Mouse (Mus musculus): ENCODE measurements around the gene Negr1. TPM values are rescaled to one million over a fixed set of nuclear protein-coding genes. Genes with fewer than 3 reads are reported as not detected.

The Negr1 gene
- total RNA-seq, 1 experiment from 2014 or later: 6.0 TPM

GRCm38 (mm10) chr3:157224920-157225319 lies 663.3 kb downstream of the Negr1 start:
- no peak for DNase-seq

- peak; percentile 14 for DNase-seq
These were observed 671.1 kb downstream of the Negr1 start for GRCm38 (mm10) chr3:157232723-157233122.

- no peak for DNase-seq
These were observed 678.6 kb downstream of the Negr1 start for GRCm38 (mm10) chr3:157240240-157240639.

- no peak for DNase-seq
These were observed 693.9 kb downstream of the Negr1 start for GRCm38 (mm10) chr3:157255446-157255845.

DNA sequence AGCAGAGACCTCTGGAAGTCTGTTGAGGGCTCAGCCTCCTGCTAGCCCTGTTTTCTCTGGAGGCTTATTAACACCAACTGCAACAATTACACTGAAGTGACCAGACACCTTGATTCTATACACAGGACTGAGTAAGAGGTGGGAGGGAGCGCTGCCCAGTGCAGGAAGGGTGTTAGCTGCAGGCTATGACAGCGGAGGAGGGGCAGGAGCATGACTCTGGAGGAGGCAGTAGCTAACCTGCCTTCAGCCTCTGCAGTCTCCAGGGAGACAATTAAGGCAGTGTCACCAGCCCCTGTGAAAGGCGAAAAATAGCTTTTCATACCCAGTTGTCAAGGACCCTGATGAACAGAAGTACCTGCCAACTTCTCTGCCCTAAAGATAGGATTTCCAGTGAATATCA lies 694.3 kb downstream of the Negr1 start:
- no peak for DNase-seq

DNA sequence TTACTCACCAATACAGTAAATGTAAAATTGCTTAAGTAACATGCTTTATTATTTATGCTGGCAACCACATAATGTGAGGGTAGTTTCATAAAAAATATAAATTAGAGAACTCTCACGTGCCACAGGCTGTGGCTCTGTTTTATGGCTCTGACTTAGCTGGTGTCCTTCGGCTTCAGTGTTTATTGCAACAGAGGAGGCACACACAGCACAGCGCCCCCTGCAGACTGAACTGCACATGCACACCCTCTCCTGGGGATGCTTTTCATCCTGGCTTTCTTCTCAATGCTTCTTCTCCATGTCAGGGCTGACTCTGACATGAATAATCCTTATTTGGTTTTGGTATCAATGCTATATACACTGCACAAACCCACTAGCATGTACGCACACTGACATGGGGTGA lies 707.1 kb downstream of the Negr1 start:
- DNase-seq: peak; percentile 34

DNA sequence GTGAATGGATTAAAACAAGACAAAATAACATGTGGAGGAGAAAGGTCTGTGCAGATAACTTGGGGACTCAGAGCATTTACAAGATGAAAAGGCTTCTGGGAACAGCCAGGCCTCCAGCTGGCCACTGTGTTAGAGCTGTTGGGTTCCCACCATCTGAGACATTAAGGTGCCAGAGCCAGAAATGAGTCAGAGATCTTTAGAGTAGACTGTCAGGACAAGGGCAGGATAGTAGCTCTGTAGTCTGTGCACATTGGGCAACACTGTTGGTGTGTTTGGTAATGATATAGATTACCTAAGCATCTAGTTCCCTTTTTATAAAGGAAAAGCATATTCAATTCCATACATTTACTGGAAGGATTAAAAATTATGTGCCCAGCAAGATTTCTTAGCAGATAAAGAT lies 710.8 kb downstream of the Negr1 start:
- no peak for DNase-seq

GRCm38 (mm10) chr3:157274143-157274542 lies 712.5 kb downstream of the Negr1 start:
- DNase-seq: no peak

DNA sequence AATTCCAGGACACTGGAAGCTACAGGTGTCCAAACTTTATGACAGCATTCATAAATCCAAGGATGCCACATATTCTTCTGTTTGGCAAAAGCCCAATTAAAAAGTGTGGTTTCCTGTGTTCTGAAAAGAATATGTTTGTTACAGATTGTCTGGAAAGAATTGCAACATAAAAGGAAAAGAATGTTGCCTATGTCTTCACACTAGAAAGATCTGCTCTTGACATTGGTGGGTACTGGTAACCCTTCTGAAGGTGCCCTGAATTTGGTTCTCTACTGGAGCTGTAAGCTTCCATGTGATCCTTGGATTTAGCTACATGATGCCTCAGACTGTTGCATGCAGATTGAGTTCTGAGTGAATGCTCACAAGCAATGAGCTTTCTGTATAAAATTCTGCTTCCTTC lies 718.1 kb downstream of the Negr1 start:
- no peak for DNase-seq

GRCm38 (mm10) chr3:157281259-157281658 lies 719.7 kb downstream of the Negr1 start:
- no peak for DNase-seq

DNA sequence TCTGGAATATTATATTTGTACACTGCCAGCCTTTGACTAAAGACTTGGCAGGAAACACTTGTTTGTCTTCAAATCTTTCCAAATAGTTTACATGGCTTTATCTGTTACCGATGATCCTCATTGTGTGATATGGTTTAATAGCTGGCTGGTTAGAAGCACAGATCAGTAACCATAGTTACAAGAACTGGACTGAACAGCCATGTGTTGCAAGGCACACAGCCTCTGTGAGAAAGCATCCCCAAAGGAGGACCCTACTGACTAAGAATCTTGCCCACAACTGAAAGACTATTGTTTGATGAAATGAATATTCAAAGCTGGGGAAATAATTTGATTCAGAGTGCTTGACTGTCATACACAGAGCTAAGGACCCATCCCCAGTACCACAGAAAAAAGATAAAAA lies 729.7 kb downstream of the Negr1 start:
- DNase-seq: no peak

DNA sequence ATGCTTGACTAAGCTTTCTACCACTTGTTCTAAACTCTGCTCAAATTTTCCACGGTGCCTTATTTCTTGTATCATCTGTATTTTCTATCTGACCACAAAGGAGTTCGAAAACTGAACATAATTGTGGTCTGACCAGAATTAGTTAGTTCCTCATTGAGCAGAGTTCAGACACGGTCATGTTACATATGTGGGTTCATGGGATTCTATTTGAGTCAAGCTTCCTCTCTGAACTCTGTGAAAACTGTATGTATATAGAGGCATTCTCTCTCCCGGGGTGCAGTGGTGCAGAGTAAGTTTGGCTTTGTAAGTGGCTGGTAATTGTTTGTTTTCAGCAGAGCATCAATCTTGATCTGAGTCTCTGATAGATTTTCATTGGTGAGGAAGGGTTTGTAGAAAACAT lies 735.6 kb downstream of the Negr1 start:
- no peak for DNase-seq

GRCm38 (mm10) chr3:157303430-157304116 lies 742.0 kb downstream of the Negr1 start:
- no peak for DNase-seq

DNA sequence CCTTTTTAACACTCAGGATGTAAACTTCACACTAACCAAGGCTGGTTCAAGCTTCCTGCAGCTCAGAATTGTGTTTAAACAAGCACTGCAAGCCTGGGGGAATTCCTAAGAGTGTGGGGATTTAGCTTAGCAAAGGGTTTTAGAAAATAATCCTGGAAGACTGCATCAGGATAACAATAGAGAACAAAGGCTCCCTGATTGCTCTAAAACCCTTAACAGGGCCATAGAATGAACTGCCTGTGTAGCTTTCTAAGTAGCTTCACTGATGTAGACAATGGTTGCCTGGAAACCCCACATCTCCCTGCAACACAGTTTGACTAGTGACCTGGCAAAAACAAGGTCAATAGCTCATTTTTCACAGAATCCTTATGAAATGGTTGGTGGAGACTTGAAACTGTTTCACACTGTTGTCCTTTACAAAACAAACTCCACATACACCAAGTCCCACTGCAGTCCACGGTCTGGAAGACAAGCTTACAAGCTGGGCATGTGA lies 759.5 kb downstream of the Negr1 start:
- DNase-seq: no peak

GRCm38 (mm10) chr3:157321834-157322233 lies 760.2 kb downstream of the Negr1 start:
- DNase-seq: no peak

- DNase-seq: no peak
These were observed 772.6 kb downstream of the Negr1 start for GRCm38 (mm10) chr3:157334169-157334568.

DNA sequence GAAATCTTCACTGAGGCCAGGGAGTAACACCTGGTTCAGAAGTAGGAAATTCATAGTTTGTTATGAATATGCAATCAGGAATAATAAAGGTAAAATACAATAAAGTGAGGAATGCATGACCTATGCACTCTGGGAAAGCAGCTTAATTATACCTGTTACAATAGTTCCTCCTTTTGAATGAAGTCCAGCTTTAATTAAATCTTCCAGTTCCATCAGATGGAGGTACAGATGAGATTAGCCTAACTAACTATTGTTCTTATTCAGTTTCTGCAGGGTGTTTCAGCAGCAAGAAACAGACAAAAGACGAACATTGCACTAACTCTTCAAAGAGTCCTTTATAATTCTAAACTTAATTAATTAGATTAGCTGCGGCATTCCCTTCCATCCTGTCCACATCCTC lies 787.9 kb downstream of the Negr1 start:
- no peak for DNase-seq

DNA sequence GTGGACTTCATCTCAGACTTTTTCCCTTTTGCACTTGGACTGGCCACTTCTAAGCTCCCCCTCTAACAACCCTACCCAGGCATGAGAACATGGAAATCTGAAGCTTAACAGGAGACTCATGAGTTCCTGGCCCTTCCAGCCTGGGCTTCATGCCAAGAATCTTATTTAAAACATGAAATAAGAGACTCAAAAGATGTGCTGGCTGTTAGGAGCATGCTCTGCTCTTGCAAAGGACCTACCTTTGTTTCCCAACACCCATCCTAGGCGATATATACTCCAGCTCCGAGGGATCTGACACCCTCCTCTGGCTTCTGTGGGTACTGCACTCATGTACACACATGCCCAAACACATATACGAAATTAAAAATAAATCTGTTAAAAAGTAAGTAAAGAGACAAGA lies 797.3 kb downstream of the Negr1 start:
- no peak for DNase-seq

GRCm38 (mm10) chr3:157359840-157360239 lies 798.2 kb downstream of the Negr1 start:
- DNase-seq: no peak

All from adrenal gland, postnatal 14 days (tissue).